Mouse (Mus musculus): ENCODE measurements at regions not wholly inside any gene's neighbourhood (a gene's known extent, or its start where the extent isn't known, plus 50 kb on each side); places are given as distances from the start of the nearest gene placed in this dataset.

GRCm38 (mm10) chr12:71525255-71525927 lies 215.7 kb downstream of the Dact1 start:
- no peak for TF ChIP-seq CTCF (IDR thresholded peaks at IDR 0.05; ENCODE audit: extremely low read depth, insufficient read length, insufficient replicate concordance, low read depth, low read length)
- TF ChIP-seq POLR2A (IDR thresholded peaks at IDR 0.05; ENCODE audit: low read depth, low read length), result no peak

All from small intestine, adult 2 months (tissue).